Comparison of ENCODE assay signal across 8 mouse cellular contexts in genomic region chr2:60382346-60382745, GRCm38 (mm10). TPM values are rescaled to one million over a fixed set of nuclear protein-coding genes. Genes with fewer than 3 reads are reported as not detected.
DNase-seq lines count a peak whose midpoint lies in the region; ATAC-seq and TF ChIP-seq lines count a peak whose summit lies in the region.

No protein-coding gene starts in this region.

- peak; percentile 16 for ATAC-seq in megakaryocyte progenitor cell, adult 5-6 weeks (replicated peaks; ENCODE audit: poor library complexity)

- no peaks in the 10 kb centered on the region for H3K36me3 ChIP-seq in heart, embryonic 10.5 days
- H3K36me3 ChIP-seq in CH12.LX (replicated peaks in 1 of 2; ENCODE audit: control insufficient read depth in 1 of 2, insufficient read depth in 1 of 2, low read length in 1 of 2), result peaks cover 0 to 13% of the 10 kb centered on the region in 2 experiments
- H3K36me3 ChIP-seq in hindbrain, embryonic 10.5 days, result no peaks in the 10 kb centered on the region

- no peaks in the 10 kb centered on the region for H3K9me3 ChIP-seq in heart, embryonic 10.5 days
- no peaks in the 10 kb centered on the region for H3K9me3 ChIP-seq in CH12.LX (replicated peaks; ENCODE audit: low read length)
- H3K9me3 ChIP-seq in hindbrain, embryonic 10.5 days, result no peaks in the 10 kb centered on the region

- no peak for TF ChIP-seq CTCF in CH12.LX (conservative IDR thresholded peaks at IDR 0.05 in 1 of 2, IDR thresholded peaks at IDR 0.05 in 1 of 2; ENCODE audit: low read depth in 2 of 2, low read length in 2 of 2)

- peak overlapping the region; percentile 82 for H3K27ac ChIP-seq in heart, embryonic 10.5 days
- H3K27ac ChIP-seq in CH12.LX (ENCODE audit: insufficient read depth, low read depth), result peak overlapping the region; percentile 30; the same call in 1 of the 2 replicates
- H3K27ac ChIP-seq in hindbrain, embryonic 10.5 days, result peak overlapping the region; percentile 86

- dilution Hi-C loops in CH12.LX (cut with MboI; ENCODE audit: extremely low pct_ligation_motif_present, extremely low pct_unique_long_range_greater_than_20kb, low sequenced_read_pairs), result no loop called here

- peak overlapping the region; percentile 66 for H3K4me3 ChIP-seq in heart, embryonic 10.5 days
- H3K4me3 ChIP-seq in CH12.LX (replicated peaks in 1 of 3; ENCODE audit: low read depth in 2 of 3, low read length in 2 of 3, poor library complexity in 1 of 3), result peak overlapping the region; percentile 65 to 90 (median 73)
- H3K4me3 ChIP-seq in hindbrain, embryonic 10.5 days, result peak overlapping the region; percentile 67

- H3K79me2 ChIP-seq in CH12.LX (replicated peaks; ENCODE audit: control insufficient read depth, extremely low read depth, insufficient read depth, poor library complexity, severe bottlenecking), result peaks cover 5% of the 10 kb centered on the region; the same call in 1 of the 2 replicates

- peak overlapping the region; percentile 77 for H3K4me2 ChIP-seq in CH12.LX (ENCODE audit: insufficient read depth, low read depth, poor library complexity, severe bottlenecking)

- no peak for TF ChIP-seq RAD21 in CH12.LX (IDR thresholded peaks at IDR 0.05; ENCODE audit: low read depth, low read length)

- TF ChIP-seq EP300 in CH12.LX (IDR thresholded peaks at IDR 0.05; ENCODE audit: low read length), result 0 out of 2 replicates have a peak, but pooled peaks have one; percentile 25

- H3K4me1 ChIP-seq in heart, embryonic 10.5 days, result peaks cover 10% of the 10 kb centered on the region
- H3K4me1 ChIP-seq in CH12.LX (ENCODE audit: control insufficient read depth in 1 of 2, insufficient read depth in 2 of 2), result peaks cover 16 to 23% of the 10 kb centered on the region in 2 experiments
- peaks cover 14% of the 10 kb centered on the region for H3K4me1 ChIP-seq in hindbrain, embryonic 10.5 days (replicated peaks)

- intact Hi-C loops in heart, postnatal 25 days (cut with DNase I), result no loop called here

- in situ Hi-C loops in CH12.LX (cut with MboI; ENCODE audit: low pct_ligation_motif_present, low pct_unique_long_range_greater_than_20kb, low sequenced_read_pairs), result no loop called here

- TF ChIP-seq POLR2A in CH12.LX (IDR thresholded peaks at IDR 0.05; ENCODE audit: low read depth, low read length), result no peak

- H3K9ac ChIP-seq in CH12.LX (ENCODE audit: insufficient read depth, low read depth), result peak overlapping the region; percentile 46

- WGBS in heart, embryonic 10.5 days, result 63% methylated on average over 3 of the region's 3 CpGs
- 66% methylated on average over 3 of the region's 3 CpGs for WGBS in hindbrain, embryonic 10.5 days

- H3K27me3 ChIP-seq in heart, embryonic 10.5 days (ENCODE audit: insufficient read depth, poor library complexity, severe bottlenecking), result no peaks in the 10 kb centered on the region
- H3K27me3 ChIP-seq in CH12.LX (replicated peaks), result peaks cover 3% of the 10 kb centered on the region
- peaks cover 22% of the 10 kb centered on the region for H3K27me3 ChIP-seq in hindbrain, embryonic 10.5 days (ENCODE audit: insufficient read depth, poor library complexity, severe bottlenecking)

- DNase-seq in heart, embryonic 10.5 days (ENCODE audit: low spot score), result no peak
- DNase-seq in heart, postnatal 25 days (ENCODE audit: low spot score), result no peak
- no peak for DNase-seq in CH12.LX (ENCODE audit: extremely low read depth)
- DNase-seq in hindbrain, embryonic 10.5 days (ENCODE audit: low spot score), result no peak
- DNase-seq in ovary, postnatal 36 days (ENCODE audit: low spot score), result no peak
- no peak for DNase-seq in layer of hippocampus, adult 9-10 months (ENCODE audit: low spot score)
- no peak for DNase-seq in layer of hippocampus, adult 8-10 months (ENCODE audit: low spot score in 2 of 2)

TF ChIP-seq in CH12.LX, 34 proteins besides CTCF, POLR2A, EP300 and RAD21:
- TF ChIP-seq MXI1 (IDR thresholded peaks at IDR 0.05; ENCODE audit: low read depth, low read length), result peak; percentile 48; the same call in 1 of the 2 replicates
- TF ChIP-seq KAT2A (IDR thresholded peaks at IDR 0.05; ENCODE audit: insufficient replicate concordance, low read length), result no peak
- 0 out of 2 replicates have a peak, but pooled peaks have one; percentile 16 for TF ChIP-seq TCF12 (IDR thresholded peaks at IDR 0.05; ENCODE audit: low read depth, low read length)
- TF ChIP-seq IRF4 (IDR thresholded peaks at IDR 0.05; ENCODE audit: low read depth, low read length), result 0 out of 2 replicates have a peak, but pooled peaks have one; percentile 6
- peak; percentile 61; the same call in 1 of the 2 replicates for TF ChIP-seq ETS1 (conservative IDR thresholded peaks at IDR 0.05; ENCODE audit: low read depth, low read length)
- peak; percentile 37 for TF ChIP-seq ELF1 (IDR thresholded peaks at IDR 0.05; ENCODE audit: low read depth, low read length)
- TF ChIP-seq HCFC1 (IDR thresholded peaks at IDR 0.05; ENCODE audit: low read depth, low read length), result peak; percentile 20; the same call in 1 of the 2 replicates
- TF ChIP-seq TBP (conservative IDR thresholded peaks at IDR 0.05; ENCODE audit: low read depth, low read length), result no peak

RNA-seq across cellular contexts. Expression of gene Ly75, which starts 0.8 kb away (rescaled TPM):
- 5.3 and 6.6 TPM in 2 replicates for polyA plus RNA-seq in heart, embryonic 10.5 days (2016; fragmentation: Nextera tagmentation; extraction: Ambion mirVana)
- total RNA-seq in heart, postnatal 25 days (2021), result under 1 TPM; 0.61 to 0.75 TPM
- total RNA-seq in CH12.LX (2012; rRNA removed), result 18.8 and 32.2 TPM in 2 replicates
- total RNA-seq in CH12.LX (2014; rRNA removed), result 13.8 and 14.5 TPM in 2 replicates
- polyA plus RNA-seq in CH12.LX (2012; ENCODE audit: insufficient read length, low read depth), result 10.1 and 10.6 TPM in 2 replicates
- polyA plus RNA-seq in hindbrain, embryonic 10.5 days (2016; fragmentation: Nextera tagmentation; extraction: Ambion mirVana), result 2.7 and 4.1 TPM in 2 replicates
- total RNA-seq in megakaryocyte progenitor cell, adult 5-6 weeks (2015), result 2.5 and 3.4 TPM in 2 replicates
- 4.4 and 4.5 TPM in 2 replicates for total RNA-seq in megakaryocyte progenitor cell, adult 5-6 weeks (2017)
- under 1 TPM; 0.50 to 0.79 (median 0.77) TPM for total RNA-seq in layer of hippocampus, adult 8-10 months (2022)

Comparison
In these comparisons a context has a peak if more than half of its experiments do, and no peak if none do; other contexts are left out.
1. H3K27ac ChIP-seq: peak in every context shown above with its lines; median percentile 86 in hindbrain, embryonic 10.5 days; 82 in heart, embryonic 10.5 days; 30 in CH12.LX.